Mouse (Mus musculus) stomach, embryonic 14.5 days (tissue): Measurements from ENCODE around the gene Psapl1. TPM values are rescaled to one million over a fixed set of nuclear protein-coding genes. Genes with fewer than 3 reads are reported as not detected.
A peak's percentile ranks its signal among the peaks of the same experiment; 100 is the strongest.

Experiments
- ATAC-seq: fragments of 200-750 bp; cut with Nextera tagmentation; 2 replicates; pipeline ENCODE4 v1.8.0; 2017; ENCODE audit warnings: low read depth, moderate TSS enrichment; ENCODE audit not compliant: insufficient number of reproducible peaks, insufficient read depth, low FRiP score
- H3K27ac ChIP-seq: fragments of 300-500 bp; sonication (generic); 2 replicates; pipeline ENCODE4 v1.5.1; 2014; ENCODE audit warnings: mild to moderate bottlenecking, low read length, moderate library complexity, mixed read lengths
- H3K27me3 ChIP-seq: fragments of 300-500 bp; sonication (generic); 2 replicates; pipeline ENCODE4 v1.6.1; 2014; ENCODE audit warnings: low read length, control low read depth, mixed read lengths; ENCODE audit not compliant: control insufficient read depth, insufficient read depth
- H3K36me3 ChIP-seq: fragments of 300-500 bp; sonication (generic); 2 replicates; pipeline ENCODE4 v1.6.1; 2014; ENCODE audit warnings: mild to moderate bottlenecking, control low read depth, low read length, moderate library complexity, mixed read lengths; ENCODE audit not compliant: control insufficient read depth, insufficient read depth
- H3K4me1 ChIP-seq: fragments of 300-500 bp; sonication (generic); 2 replicates; pipeline ENCODE4 v1.6.1; 2014; ENCODE audit warnings: low read length, control low read depth, mixed read lengths; ENCODE audit not compliant: control insufficient read depth, insufficient read depth
- H3K4me2 ChIP-seq: fragments of 300-500 bp; sonication (generic); replicated peaks from 2 replicates; pipeline ENCODE4 v1.6.1; 2014; ENCODE audit warnings: low read depth, low read length, control low read depth
- H3K4me3 ChIP-seq: fragments of 300-500 bp; sonication (generic); 2 replicates; pipeline ENCODE4 v1.5.1; 2014; ENCODE audit warnings: low read depth, low read length, control low read depth
- H3K9ac ChIP-seq: fragments of 300-500 bp; sonication (generic); replicated peaks from 2 replicates; pipeline ENCODE4 v1.6.1; 2014; ENCODE audit warnings: low read depth, mild to moderate bottlenecking, control low read depth, low read length, moderate library complexity, mixed read lengths
- H3K9me3 ChIP-seq: fragments of 300-500 bp; sonication (generic); 2 replicates; pipeline ENCODE4 v1.6.1; 2016; ENCODE audit warnings: low read depth, low read length, control low read depth; ENCODE audit not compliant: control insufficient read depth
- WGBS: fragments of 180-500 bp; shearing (Covaris S2); extraction: QIAGEN DNeasy Blood & Tissue Kit; methylation state at CpG from one replicate; pipeline ENCODE4 v1.1.7; 2014; 5-methylcytosine and 5-hydroxymethylcytosine counted together
- polyA plus RNA-seq: library from polyadenylated mRNA; unstranded; fragments of >200 nt; fragmentation: Nextera tagmentation; extraction: Ambion mirVana; gene quantifications from 2 replicates; pipeline ENCODE4 v1.2.1, GENCODE M21; 2014

Gene Psapl1
- polyA plus RNA-seq, 1 experiment from 2014 or later = 2.4 TPM

- H3K4me3 ChIP-seq = no peak overlapping the region
- H3K4me1 ChIP-seq = peaks cover 10% of the 10 kb centered on the region; the same call in 1 of the 2 replicates
- H3K9ac ChIP-seq = no peak overlapping the region
- no peak for ATAC-seq
- no peaks in the 10 kb centered on the region for H3K9me3 ChIP-seq
- H3K4me2 ChIP-seq = no peak overlapping the region
- no peaks in the 10 kb centered on the region for H3K36me3 ChIP-seq
- no peak overlapping the region for H3K27ac ChIP-seq
- H3K27me3 ChIP-seq = no peaks in the 10 kb centered on the region
- 57% methylated on average over 4 of the region's 4 CpGs for WGBS
These were observed 9.2 kb upstream of the Psapl1 start for GRCm38 (mm10) chr5:36194631-36195030.

- ATAC-seq = no peak
- 84% methylated on average over 4 of the region's 4 CpGs for WGBS
- no peaks in the 10 kb centered on the region for H3K9me3 ChIP-seq
These were observed 8.4 kb upstream of the Psapl1 start for GRCm38 (mm10) chr5:36195436-36195835.

GRCm38 (mm10) chr5:36199519-36199918, 4.3 kb upstream of the Psapl1 start:
- no peaks in the 10 kb centered on the region for H3K9me3 ChIP-seq
- ATAC-seq = no peak
- H3K27ac ChIP-seq = no peak overlapping the region
- H3K4me2 ChIP-seq = no peak overlapping the region
- no peak overlapping the region for H3K9ac ChIP-seq
- H3K4me3 ChIP-seq = no peak overlapping the region
- 0 out of 2 replicates have a peak, but pooled peaks cover 2% of the 10 kb centered on the region for H3K4me1 ChIP-seq
- H3K36me3 ChIP-seq = no peaks in the 10 kb centered on the region
- 80% methylated on average over 1 of the region's 1 CpGs for WGBS
- H3K27me3 ChIP-seq = no peaks in the 10 kb centered on the region

More at GRCm38 (mm10) chr5:36195436-36195835, 8.4 kb upstream of the Psapl1 start:
- no peak overlapping the region for H3K27ac ChIP-seq
- H3K9ac ChIP-seq = no peak overlapping the region
- no peak overlapping the region for H3K4me3 ChIP-seq
- no peaks in the 10 kb centered on the region for H3K36me3 ChIP-seq
- H3K4me2 ChIP-seq = no peak overlapping the region
- H3K27me3 ChIP-seq = no peaks in the 10 kb centered on the region
- peaks cover 10% of the 10 kb centered on the region; the same call in 1 of the 2 replicates for H3K4me1 ChIP-seq

- Histone ChIP-seq H3K4me2 (no peak overlapping the region), H3K27me3 (no peaks in the 10 kb centered on the region), H3K36me3 (no peaks in the 10 kb centered on the region), H3K9ac (no peak overlapping the region), H3K27ac (peak overlapping the region; percentile 55; the same call in 1 of the 2 replicates), H3K9me3 (no peaks in the 10 kb centered on the region), H3K4me1 (no peaks in the 10 kb centered on the region), H3K4me3 (no peak overlapping the region)
- WGBS = 70% methylated on average over 5 of the region's 5 CpGs
- ATAC-seq = peak; percentile 40; the same call in 1 of the 2 replicates
These were observed 1.0 kb upstream of the Psapl1 start for GRCm38 (mm10) chr5:36202781-36203180.

- no peak overlapping the region for H3K4me3 ChIP-seq
- no peaks in the 10 kb centered on the region for H3K9me3 ChIP-seq
- H3K9ac ChIP-seq = no peak overlapping the region
- ATAC-seq = no peak
- WGBS = 68% methylated on average over 5 of the region's 5 CpGs
- peak overlapping the region; percentile 55; the same call in 1 of the 2 replicates for H3K27ac ChIP-seq
- H3K27me3 ChIP-seq = no peaks in the 10 kb centered on the region
- no peak overlapping the region for H3K4me2 ChIP-seq
- no peaks in the 10 kb centered on the region for H3K4me1 ChIP-seq
- no peaks in the 10 kb centered on the region for H3K36me3 ChIP-seq
These were observed 400 bp upstream of the Psapl1 start for GRCm38 (mm10) chr5:36203421-36203820.

- no peaks in the 10 kb centered on the region for H3K4me1 ChIP-seq
- H3K36me3 ChIP-seq = no peaks in the 10 kb centered on the region
- WGBS = 82% methylated on average over 11 of the region's 11 CpGs
- H3K4me3 ChIP-seq = no peak overlapping the region
- ATAC-seq = no peak
- H3K4me2 ChIP-seq = no peak overlapping the region
- no peaks in the 10 kb centered on the region for H3K9me3 ChIP-seq
- H3K27ac ChIP-seq = no peak overlapping the region
- no peaks in the 10 kb centered on the region for H3K27me3 ChIP-seq
- H3K9ac ChIP-seq = no peak overlapping the region
These were observed 1.6 kb downstream of the Psapl1 start for GRCm38 (mm10) chr5:36205397-36205796.

- Histone ChIP-seq H3K27ac (no peak overlapping the region), H3K4me2 (no peak overlapping the region), H3K4me3 (no peak overlapping the region), H3K27me3 (no peaks in the 10 kb centered on the region), H3K9ac (no peak overlapping the region), H3K36me3 (no peaks in the 10 kb centered on the region), H3K9me3 (no peaks in the 10 kb centered on the region; the same call in 1 of the 2 replicates), H3K4me1 (no peaks in the 10 kb centered on the region)
- WGBS = 70% methylated on average over 3 of the region's 3 CpGs
- ATAC-seq = no peak
These were observed 5.0 kb downstream of the Psapl1 start for GRCm38 (mm10) chr5:36208803-36209202.

GRCm38 (mm10) chr5:36213310-36213709, 9.5 kb downstream of the Psapl1 start:
- no peak for ATAC-seq
- 77% methylated on average over 10 of the region's 10 CpGs for WGBS
- no peak overlapping the region for H3K27ac ChIP-seq
- H3K4me1 ChIP-seq = no peaks in the 10 kb centered on the region
- H3K9ac ChIP-seq = no peak overlapping the region
- peaks cover 8% of the 10 kb centered on the region; the same call in 1 of the 2 replicates for H3K9me3 ChIP-seq
- no peak overlapping the region for H3K4me2 ChIP-seq
- H3K36me3 ChIP-seq = no peaks in the 10 kb centered on the region
- no peak overlapping the region for H3K4me3 ChIP-seq
- no peaks in the 10 kb centered on the region for H3K27me3 ChIP-seq

- no peaks in the 10 kb centered on the region for H3K27me3 ChIP-seq
- no peak overlapping the region for H3K4me2 ChIP-seq
- no peaks in the 10 kb centered on the region for H3K36me3 ChIP-seq
- H3K9ac ChIP-seq = no peak overlapping the region
- 83% methylated on average over 4 of the region's 4 CpGs for WGBS
- no peak overlapping the region for H3K4me3 ChIP-seq
- ATAC-seq = no peak
- H3K4me1 ChIP-seq = no peaks in the 10 kb centered on the region; the same call in 1 of the 2 replicates
- H3K9me3 ChIP-seq = no peaks in the 10 kb centered on the region; the same call in 1 of the 2 replicates
- H3K27ac ChIP-seq = no peak overlapping the region
These were observed 16.3 kb downstream of the Psapl1 start for GRCm38 (mm10) chr5:36220105-36220504.
